Mouse (Mus musculus): ENCODE results near the gene Tmem150a.

DNA sequence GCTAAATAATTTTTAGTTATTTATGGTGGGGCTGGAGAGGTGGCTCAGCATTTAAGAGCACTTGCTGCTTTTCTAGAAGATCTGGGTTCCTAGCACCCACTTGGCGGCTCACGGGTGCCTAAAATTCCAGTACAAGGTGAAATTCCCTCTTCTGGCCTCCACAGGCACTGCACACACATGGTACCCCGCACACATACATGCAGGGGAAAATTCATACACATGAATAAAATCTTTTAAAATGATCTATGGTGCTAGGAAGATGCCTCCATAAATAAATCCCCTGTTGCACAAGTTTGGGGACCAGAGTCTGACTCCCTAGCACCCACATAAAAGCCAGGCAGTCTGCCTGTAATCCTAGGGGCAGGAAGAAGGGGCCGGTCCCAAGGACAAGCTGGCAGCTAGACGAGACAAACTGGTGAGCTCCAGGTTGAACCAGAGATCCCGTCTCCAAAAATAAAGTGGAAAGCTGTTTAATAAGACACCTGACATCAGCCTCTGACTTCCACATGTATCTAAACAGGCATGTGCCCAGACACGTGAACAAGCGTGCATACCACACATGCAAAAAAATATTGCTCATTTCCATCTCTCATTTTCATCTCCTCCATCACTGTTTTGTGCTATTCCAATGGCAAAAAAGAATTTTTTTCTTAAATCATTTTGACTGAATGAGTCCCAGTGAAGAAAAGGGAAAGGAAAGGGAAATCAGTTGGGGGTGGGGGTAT, 23.4 kb downstream of the Tmem150a start:
- TF ChIP-seq CTCF (IDR thresholded peaks at IDR 0.05; ENCODE audit: low read depth) (no peak), EP300 (optimal IDR thresholded peaks at IDR 0.05) (no peak)
